Mouse (Mus musculus) central nervous system, embryonic 11.5 days (tissue): ENCODE results near the gene Apoa2. TPM values are rescaled to one million over a fixed set of nuclear protein-coding genes. Genes with fewer than 3 reads are reported as not detected.

Experiments used
- polyA plus RNA-seq: library from polyadenylated mRNA; depleted of rRNA; stranded (reverse); fragments of >200 nt; gene quantifications from 2 replicates; pipeline ENCODE4 v1.2.3, GENCODE M21; 2012; rRNA removed

Apoa2 gene
- 41.5 and 103 TPM in 2 replicates for polyA plus RNA-seq

DNA sequence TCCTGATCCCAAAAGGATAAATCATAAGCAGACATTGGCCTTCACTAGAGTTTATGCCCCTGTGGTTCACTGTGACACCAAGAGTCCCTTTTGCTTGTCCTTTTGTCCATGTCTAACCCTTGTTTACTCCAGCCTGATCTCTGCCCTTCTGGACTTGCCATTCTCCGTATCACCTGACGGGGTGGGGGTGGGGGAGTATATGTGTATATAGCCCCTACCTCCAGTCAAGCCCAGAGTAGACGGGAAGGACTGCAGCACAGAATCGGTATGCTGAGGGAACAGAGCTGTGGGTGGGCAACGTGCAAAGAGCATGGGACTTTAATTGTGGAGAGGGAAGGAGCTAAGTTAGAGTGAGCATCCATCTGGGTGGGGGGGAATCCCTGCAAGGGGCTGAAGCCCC, at the start of gene Apoa2:
TSS of gene Apoa2 (plus strand) at position 198 of the 400 bp plus-strand sequence.

DNA sequence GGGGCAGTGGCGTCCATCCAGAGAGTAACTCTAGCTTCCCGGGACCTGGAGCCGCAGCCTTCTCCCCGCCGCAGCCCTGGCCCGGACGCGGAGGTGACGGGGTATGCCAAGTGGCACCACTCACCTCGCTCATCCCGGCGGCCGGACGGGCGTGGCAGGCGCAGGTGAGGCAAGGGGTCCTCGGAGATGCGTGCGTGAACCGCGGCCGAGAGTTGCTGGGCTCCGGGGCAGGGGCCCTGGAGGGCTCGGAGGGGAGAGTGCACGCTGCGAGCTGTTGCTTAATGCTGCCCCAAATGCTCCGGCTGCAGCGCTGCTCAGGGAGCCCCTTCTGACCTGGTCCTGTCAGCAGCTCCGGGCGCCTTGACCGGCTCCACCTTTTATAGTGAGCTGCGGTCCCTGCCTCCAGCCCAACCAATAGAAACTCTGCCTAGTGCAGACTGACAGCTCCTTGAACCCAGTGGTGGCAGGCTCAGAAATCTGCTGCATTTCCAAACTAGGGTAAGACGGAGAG, 28.9 kb upstream of the Apoa2 start, which contains the start of gene Pcp4l1:
TSS of gene Pcp4l1 (minus strand) at position 382 of the 511 bp plus-strand sequence.

DNA sequence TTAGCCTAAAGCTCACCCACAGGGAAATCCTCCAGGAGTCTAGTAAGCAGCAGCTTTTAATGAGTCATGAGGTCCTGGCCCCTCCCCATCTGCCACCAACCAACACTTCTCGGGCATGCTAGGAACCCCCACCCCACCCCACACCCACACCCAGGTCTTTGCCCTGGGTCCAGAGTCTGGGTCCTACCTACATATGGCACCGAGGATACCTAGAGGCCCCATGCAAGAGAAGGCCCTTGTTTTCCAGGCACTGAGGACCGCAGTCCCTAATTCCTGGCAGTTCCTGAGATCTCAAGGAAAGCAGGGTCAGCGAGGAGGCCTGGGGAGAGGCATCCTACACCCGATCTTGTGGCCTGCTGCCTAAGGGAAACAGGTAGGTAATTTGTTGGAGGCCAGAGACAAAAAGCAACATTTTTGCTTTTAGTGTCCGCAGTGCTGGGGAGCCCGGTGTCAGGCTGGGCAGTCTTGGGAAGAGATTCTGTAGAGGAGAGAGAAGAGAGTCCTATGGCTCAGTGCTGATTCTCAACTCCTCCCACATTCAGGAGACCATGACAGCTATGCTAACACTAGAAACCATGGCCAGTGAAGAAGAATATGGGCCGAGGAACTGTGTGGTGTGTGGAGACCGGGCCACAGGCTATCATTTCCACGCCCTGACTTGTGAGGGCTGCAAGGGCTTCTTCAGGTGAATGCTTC, 10.9 kb upstream of the Apoa2 start, which contains the start of gene Nr1i3:
TSS of gene Nr1i3 (plus strand) at position 170 of the 696 bp plus-strand sequence.

DNA sequence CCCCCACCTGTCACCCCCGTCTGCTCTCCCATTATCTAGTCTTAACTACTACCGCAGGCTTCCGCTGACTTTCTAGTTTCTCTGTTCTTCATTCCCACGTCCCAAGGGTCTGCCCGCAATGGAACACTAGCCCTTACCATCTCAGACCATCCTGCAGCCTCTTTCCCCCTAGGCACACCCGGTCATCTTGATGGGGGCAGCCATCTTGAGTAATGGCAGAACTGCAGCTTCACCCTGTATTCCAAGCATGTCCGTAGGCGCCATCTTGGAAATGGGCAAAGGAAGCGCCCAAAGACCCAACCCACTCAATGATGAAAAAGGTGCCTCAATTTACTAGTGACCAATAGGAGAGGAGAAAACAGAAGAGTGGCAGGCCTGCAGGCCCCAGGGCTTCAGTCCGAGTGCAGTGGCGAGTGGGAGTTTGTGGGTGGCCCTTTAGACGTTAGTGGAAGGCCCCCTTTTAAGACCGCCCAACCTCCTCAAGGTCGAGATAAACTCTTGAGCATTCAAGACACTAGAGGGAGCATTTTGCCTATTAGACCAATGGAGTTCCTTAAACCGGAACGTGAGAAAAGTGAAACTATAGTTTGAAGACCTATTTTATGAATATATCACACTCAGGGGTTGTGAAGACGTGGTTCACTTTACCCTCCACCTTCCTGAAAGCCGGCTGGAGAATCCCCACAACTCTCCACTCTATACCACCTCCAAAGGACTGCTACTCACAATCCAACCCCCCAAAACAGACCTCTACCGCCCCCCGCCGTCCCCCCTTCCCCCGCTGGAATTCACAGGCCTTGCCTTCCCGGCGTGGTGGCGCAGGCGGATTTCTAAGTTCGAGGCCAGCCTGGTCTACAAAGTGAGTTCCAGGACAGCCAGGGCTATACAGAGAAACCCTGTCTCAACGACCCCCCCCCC, 2.4 kb upstream of the Apoa2 start, which contains the start of gene Tomm40l:
TSS of gene Tomm40l (minus strand) at position 277 of the 918 bp plus-strand sequence.

DNA sequence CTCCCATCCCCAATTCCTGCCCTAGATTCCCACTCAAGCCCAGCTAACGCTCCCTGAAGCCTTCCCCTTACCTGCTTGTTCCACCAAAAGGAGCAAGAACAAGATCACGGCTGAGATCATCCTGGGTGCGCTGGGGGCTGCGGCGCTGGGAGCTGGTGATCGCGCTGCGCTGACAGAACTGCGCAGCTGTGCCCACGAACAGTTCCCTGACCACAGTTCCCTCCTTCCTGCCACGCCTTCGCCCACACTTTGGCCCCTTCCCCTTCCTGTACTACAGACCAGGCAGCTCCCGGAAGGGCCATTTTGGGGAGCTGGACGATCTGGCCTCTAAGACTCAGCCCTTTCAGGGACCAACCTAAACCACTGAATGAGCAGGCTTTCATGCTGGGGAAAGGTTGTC, 9.3 kb downstream of the Apoa2 start, which contains the start of gene Fcer1g:
TSS of gene Fcer1g (minus strand) at position 240 of the 400 bp plus-strand sequence.

DNA sequence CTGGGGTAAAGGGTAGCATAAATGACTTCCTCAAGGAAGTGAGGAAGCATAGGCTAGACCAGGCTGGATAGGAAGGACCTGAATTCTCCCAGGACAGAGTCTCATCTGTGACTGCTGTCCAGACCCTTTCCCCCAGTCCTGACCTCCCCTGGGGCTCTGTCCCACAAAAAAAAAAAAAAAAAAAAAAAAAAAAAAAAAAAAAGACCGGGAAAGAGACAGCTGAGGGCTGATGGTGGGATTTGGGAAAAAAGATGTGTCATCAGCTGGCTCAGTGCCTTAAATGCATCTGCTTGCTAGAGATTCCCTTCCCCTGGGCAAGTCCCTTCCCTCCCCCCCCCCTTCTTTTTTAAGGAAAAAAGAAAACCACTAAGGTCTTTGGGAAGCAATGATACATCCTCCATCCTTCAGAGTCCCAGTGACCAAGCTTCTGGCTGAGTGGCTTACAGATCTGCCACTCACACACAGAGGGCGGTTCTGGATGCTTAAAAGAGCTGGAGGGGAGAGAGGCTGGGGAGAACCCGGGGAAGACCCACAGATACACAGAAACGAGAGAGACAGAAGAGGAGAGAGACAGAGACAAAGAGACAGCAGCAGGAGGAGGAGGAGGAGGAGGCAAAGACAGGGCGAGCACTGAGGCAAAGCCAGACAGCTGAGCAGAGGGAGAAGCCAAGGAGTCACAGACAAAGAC, 25.2 kb downstream of the Apoa2 start, which contains the start of gene Adamts4:
TSS of gene Adamts4 (plus strand) at position 509 of the 688 bp plus-strand sequence.

DNA sequence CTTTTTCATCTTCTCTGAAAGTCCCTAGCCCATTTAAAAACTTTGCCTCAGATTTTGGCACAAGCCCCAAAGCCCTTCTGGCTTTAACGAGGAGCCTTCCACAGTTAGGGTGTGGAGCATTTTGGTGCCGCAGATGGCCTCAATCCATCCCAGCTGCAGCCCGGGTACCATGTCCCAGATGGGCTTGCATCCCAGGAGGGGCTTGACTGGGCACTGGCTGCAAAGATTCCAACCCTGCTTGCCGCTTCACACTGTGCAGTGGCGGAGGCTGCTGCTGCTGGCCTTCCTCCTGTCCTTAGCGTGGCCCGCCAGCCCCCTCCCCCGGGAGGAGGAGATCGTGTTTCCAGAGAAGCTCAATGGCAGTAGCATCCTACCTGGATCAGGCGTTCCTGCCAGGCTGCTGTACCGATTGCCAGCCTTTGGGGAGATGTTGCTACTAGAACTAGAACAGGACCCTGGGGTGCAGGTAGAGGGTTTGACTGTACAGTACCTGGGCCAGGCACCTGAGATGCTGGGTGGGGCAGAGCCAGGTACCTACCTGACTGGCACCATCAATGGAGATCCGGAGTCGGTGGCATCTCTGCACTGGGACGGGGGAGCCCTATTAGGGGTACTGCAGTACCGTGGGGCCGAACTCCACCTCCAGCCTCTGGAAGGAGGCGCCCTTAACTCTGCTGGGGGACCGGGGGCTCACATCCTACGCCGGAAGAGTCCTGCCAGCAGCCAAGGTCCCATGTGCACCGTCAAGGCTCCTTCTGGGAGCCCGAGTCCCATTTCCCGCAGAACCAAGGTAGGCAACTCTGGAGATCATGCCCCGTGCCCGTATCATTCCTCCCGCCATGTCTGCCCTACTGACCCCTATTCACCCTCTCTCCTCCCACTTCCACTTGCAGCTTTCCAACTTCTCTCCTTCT, 26.1 kb downstream of the Apoa2 start, which contains the start of gene Ndufs2:
TSS of gene Ndufs2 (minus strand) at position 709 of the 914 bp plus-strand sequence.

DNA sequence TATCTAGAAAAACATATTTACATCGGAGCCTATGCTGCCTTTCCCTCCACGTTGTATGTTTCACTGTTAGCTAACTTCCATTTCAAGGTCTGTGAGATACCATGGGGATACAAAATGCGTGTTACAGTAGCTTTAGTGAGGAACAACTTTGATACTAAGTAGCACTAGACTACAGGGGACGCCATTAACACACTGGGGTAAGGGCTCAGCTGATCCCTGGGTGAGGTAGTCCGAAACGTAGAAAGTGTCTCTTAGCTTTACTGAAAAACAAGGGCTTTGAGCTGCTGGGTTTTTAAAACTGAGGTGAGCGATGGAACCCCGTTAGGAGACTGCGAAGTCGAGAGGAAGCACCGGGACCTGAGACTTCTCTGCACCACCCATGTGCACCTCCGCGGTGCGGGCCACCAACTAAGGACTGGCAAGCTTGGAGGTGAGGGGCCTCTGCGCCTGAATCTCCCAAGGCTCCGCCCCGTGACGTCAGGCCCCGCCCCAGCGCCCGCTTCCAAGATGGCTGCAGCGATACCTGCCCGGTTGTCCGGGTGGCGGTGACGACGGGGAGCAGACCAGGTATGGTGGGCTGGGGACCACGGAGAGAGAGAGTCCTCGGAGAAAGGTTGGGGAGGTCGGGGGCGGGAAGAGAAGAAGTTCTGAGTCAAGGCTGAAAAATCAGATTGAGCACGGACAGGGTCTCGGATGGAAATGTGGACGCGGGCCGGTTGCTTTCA, 45.2 kb downstream of the Apoa2 start, which contains the start of gene B4galt3:
TSS of gene B4galt3 (plus strand) at position 481 of the 725 bp plus-strand sequence.

Other genes with a start within 250 kb of the Apoa2 start
- 0.47 and 0.58 TPM in 2 replicates for gene Fcgr2b, start 248.5 kb upstream of the Apoa2 start, polyA plus RNA-seq
- 0.20 and 0.45 TPM in 2 replicates for gene Fcgr4, start 206.1 kb upstream of the Apoa2 start, polyA plus RNA-seq
- gene Fcgr3, start 160.1 kb upstream of the Apoa2 start, polyA plus RNA-seq, result 5.1 and 6.4 TPM in 2 replicates
- 3.0 and 3.8 TPM in 2 replicates for gene Cfap126, start 111.1 kb upstream of the Apoa2 start, polyA plus RNA-seq
- gene Sdhc, start 74.5 kb upstream of the Apoa2 start, polyA plus RNA-seq, result 236 and 443 TPM in 2 replicates
- 0.72 and 3.3 TPM in 2 replicates for gene Mpz, start 74.3 kb upstream of the Apoa2 start, polyA plus RNA-seq
- 11.0 and 15.7 TPM in 2 replicates for gene Pcp4l1, start 28.8 kb upstream of the Apoa2 start, polyA plus RNA-seq
- gene Nr1i3, start 11.1 kb upstream of the Apoa2 start, polyA plus RNA-seq, result 0.02 and 0.04 TPM in 2 replicates
- 29.2 and 29.8 TPM in 2 replicates for gene Tomm40l, start 2.5 kb upstream of the Apoa2 start, polyA plus RNA-seq
- 12.5 and 17.5 TPM in 2 replicates for gene Fcer1g, start 9.3 kb downstream of the Apoa2 start, polyA plus RNA-seq
- gene Adamts4, start 25.4 kb downstream of the Apoa2 start, polyA plus RNA-seq, result 3.2 and 4.1 TPM in 2 replicates
- gene Ndufs2, start 26.3 kb downstream of the Apoa2 start, polyA plus RNA-seq, result 172 and 189 TPM in 2 replicates
- 47.0 and 62.1 TPM in 2 replicates for gene B4galt3, start 45.3 kb downstream of the Apoa2 start, polyA plus RNA-seq
- gene Ppox, start 56.1 kb downstream of the Apoa2 start, polyA plus RNA-seq, result 95.5 and 100.0 TPM in 2 replicates
- 96.3 and 99.2 TPM in 2 replicates for gene Usp21, start 62.9 kb downstream of the Apoa2 start, polyA plus RNA-seq
- gene Ufc1, start 70.0 kb downstream of the Apoa2 start, polyA plus RNA-seq, result 65.4 and 89.0 TPM in 2 replicates
- gene Dedd, start 104.1 kb downstream of the Apoa2 start, polyA plus RNA-seq, result 44.7 and 66.6 TPM in 2 replicates
- gene Nit1, start 120.6 kb downstream of the Apoa2 start, polyA plus RNA-seq, result 36.9 and 48.0 TPM in 2 replicates
- 141 and 293 TPM in 2 replicates for gene Pfdn2, start 120.6 kb downstream of the Apoa2 start, polyA plus RNA-seq
- 1.9 and 2.2 TPM in 2 replicates for gene Klhdc9, start 135.7 kb downstream of the Apoa2 start, polyA plus RNA-seq
- gene Nectin4, start 145.0 kb downstream of the Apoa2 start, polyA plus RNA-seq, result 0.95 and 1.1 TPM in 2 replicates
- gene Arhgap30, start 163.9 kb downstream of the Apoa2 start, polyA plus RNA-seq, result 0.92 and 1.7 TPM in 2 replicates
- 99.5 and 131 TPM in 2 replicates for gene Usf1, start 186.3 kb downstream of the Apoa2 start, polyA plus RNA-seq
- 3.7 and 5.0 TPM in 2 replicates for gene Tstd1, start 193.8 kb downstream of the Apoa2 start, polyA plus RNA-seq
- 7.0 and 10.3 TPM in 2 replicates for gene F11r, start 212.5 kb downstream of the Apoa2 start, polyA plus RNA-seq